Mouse (Mus musculus): ENCODE data around the gene Brca2.

Gene Brca2

DNA sequence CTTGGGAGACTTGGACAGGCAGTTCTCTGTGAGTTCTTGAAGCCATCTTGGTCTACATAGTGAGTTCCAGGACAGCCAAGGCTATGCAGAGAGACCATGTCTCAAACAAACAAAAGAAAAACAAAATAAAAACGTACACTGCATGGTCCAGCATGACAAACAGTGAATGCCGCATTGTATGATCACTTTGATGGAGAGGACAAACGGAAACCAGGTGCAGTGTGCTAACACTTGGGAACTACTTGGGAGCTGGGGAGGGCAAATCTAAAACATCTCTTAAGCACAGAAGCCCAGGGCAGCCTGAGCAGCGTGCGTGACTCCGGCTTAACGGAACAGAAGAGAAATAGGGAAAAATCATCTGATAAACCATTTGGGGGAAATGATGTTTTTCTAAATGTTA lies 74.7 kb downstream of the Brca2 start, which contains the start of gene N4bp2l1:
Gene N4bp2l1, minus strand, starts transcription at position 101 of the 400 bp plus-strand sequence.
- DNase-seq (ENCODE audit: inconsistent age in 2 of 2, low spot score in 1 of 2) = no peak

DNA sequence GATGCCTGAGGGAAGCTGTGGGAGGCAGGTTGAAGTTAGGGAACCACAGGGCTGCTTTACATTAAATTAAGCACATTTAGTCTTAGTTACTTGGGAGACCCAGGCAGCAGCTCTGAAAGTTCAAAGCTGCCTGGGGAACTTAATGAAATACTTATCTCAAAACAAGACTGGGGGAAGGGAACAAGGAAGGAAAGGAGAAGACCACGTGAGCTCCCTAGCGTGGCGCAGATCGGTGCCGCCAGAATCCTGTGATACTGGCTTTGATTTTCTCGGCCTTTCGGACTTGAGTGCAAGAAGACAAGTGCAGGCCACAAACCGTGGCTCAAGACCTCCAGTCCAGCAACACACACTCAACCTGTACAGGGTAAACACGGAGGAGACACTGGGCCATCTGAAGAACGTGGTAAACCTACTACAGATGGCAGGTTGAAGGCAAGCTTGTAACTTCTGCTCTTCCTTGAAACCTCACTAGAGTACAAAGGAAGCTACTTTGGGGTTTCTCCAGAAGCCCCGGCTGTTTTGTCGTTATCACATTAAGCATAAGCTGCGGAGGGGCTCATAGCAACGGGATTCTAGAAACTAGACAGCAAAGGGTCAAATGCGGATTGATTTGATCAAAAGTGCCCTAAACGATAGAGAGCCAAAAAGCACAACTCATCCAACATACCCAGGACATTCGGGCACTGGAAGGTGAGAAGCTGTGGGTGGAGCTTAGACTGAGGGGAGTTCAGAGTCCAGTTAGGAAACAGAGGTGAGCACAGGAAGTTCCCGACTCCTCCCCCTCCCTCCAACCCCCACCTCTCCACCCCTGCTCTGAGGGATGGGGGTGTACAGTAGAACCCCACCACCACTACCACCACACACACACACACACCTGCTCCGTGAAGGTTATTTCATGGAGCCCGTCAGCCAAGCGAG lies 76.0 kb downstream of the Brca2 start:
- no peak for DNase-seq (ENCODE audit: inconsistent age in 2 of 2, low spot score in 1 of 2)

DNA sequence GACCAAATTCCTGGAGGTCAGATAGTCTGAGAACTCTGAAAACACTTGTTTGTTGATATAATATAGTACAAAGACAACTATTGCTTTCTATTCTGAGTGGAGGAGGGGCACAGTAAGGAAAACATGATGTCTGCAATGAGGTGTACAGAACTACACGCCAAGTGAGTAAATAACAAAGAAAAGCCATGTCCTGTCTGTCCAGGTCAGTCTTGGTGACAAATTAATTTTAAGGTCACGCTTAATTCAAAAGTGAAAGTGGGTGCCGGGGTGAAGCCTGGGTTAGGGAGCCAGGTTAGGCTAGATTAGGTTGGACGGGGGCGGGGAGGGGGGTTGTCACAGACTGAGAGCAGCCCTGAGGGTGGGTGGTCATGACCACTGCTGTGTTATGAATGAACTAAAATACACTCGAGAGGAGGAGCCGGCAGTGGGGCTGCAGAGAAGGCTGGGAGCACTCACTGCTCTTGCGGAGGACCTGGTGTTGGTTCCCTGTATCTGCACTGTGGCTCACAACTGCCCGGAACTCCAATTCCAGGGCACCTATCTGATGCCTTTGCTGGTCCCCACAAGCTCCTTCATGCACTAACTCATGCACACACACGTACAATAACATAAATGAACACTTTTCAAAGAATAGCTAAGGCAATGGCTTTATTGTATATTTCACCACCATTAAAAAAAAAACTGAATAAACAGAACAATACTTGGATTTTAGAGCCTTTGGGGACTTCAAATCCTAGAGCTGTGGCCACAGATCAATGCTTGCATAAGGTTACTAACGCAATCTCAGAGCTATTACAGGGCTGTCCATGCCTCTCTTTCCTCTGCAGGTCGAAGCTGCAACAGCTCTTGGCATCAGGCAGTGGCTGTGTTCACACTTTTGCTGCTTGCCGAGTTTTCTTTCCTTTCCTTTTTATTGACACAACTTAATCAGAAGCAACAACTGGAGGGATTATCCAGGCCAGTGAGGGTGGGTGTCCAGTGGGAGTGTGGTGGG lies 77.2 kb downstream of the Brca2 start:
- peak in 1 of 2 experiments; percentile 59 for DNase-seq (ENCODE audit: inconsistent age in 2 of 2, low spot score in 1 of 2)

DNA sequence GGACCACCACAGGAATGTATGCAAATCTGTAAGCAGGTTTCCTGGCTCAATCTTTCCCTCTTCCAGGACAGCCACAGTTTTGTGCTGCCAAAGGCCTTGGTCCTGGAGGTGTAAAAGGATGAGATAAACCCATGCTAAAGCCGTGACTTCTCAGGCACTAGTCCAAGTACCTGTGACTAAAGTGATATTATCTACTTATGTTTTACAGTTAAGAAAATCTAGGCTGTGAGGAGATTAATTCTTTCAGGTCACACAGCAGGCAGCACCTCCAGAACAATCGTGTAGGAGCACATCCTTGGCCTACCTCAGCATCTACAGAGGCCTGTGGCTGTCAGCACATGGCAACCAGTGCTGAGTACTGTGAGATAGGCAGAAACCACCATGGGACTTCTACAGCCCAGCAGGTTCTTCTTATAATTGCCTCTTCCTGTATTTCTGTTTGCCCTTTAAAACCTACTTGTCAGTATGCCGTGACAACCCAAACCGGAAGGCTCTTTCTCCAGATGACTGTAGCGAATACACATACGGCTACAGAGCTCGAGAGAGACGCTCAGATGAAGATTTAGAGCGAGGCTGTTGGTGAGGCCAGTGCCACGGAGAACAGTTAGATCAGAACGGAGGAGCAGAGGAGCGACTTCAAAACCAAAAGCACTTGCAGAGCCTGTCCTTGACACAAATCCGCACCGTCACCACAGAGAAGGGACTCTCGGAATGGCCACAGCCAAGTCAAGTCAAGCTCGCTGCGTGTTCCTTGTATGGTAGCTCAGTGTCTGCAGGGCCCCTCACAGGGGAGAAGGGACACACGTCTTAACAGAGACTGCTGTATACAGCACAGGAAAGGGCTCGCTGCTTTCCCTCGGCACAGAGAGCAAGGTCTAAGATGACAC lies 78.4 kb downstream of the Brca2 start:
- DNase-seq (ENCODE audit: inconsistent age in 2 of 2, low spot score in 1 of 2) = peak; percentile 83 to 92

DNA sequence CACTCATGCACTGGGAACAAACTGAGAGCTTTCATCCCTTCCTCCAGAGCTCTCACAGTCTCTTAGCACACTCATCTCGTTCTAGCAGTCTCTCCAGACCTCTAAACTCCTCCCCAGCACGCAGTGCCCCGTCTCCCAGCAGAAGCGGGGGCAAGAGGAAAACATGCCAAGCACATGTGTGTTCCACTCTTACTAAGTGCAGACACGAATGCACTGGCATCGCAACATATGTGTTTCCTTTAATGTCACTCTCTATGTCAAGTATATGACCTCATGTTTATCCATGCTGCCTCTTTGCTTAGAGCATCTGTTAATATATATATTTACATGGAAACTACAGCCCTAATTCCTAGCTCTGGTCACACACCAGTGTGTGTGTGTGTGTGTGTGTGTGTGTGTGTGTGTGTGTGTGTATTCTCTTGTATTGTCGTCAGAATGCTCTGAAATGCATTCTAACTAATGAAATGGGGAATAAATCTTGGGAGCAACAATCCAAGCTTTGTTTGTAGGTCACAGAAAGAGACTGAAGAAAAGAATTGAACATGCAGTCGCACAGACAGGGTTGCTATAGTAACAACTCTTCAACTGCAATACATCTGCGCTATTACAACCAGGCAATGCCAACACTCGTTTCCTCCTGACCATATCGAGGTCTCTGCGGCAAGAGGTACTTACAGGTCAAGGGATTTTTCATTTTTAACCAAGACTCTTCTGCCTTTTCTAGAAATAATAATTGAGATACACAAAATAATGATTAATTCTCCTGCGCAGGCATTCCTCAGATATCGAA lies 79.2 kb downstream of the Brca2 start:
- DNase-seq (ENCODE audit: inconsistent age in 2 of 2, low spot score in 1 of 2) = no peak

DNA sequence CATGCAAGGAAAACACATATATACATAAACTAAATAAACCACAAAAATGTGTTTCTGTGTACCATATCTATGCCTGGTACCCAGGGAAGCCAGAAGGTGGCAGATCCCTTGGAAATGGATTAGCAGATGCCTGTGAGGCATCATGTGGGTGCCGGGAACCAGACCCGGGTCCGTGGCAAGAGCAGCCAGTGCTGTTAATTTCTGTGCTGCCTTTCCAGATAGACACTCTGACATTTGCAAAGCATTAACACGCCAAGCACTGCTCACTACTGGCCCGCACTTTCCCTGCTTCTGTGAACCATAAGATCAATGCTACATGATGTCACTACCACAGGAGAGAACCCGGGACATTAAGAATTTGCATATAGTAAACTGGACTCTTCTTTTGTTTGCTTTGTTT lies 83.7 kb downstream of the Brca2 start:
- no peak for DNase-seq (ENCODE audit: inconsistent age in 2 of 2, low spot score in 1 of 2)

DNA sequence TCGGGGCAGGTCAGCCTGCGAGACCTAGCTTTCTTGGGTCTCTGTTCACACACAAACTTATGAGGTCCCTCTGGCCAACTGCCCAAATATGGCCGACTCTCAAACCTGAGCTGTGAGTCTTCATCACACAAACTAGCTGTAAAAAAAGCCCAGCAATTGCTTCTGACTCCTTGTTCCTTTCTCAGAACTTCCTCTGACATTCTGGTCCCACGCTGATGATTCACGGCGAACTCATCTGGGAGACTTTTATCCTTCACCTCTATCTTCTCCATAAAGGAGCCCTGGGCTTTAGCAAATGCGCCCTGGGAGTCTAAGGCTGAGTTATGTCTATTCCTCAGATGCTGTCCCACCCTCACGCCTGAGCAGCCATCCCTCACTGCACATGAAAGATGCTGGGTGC lies 85.2 kb downstream of the Brca2 start:
- DNase-seq (ENCODE audit: inconsistent age in 2 of 2, low spot score in 1 of 2) = peak in 1 of 2 experiments; percentile 62

DNA sequence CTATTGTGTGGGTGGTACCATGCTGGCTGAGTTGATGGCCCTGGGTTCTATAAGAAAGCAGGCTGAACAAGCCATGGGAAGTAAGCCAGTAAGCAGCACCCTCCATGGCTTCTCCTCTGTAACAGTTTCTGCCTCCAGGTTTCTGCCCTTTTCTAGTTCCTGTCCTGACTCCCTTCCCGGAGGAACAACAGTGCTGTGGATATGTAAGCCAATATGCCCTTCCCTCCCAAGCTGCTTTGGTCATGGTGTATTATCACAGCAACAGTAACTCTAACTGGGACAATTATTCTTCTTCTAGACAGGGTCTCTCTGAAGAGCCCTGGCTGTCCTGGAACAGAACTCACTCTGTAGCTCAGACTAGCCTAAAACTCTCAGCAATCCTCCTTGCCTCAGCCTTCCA lies 88.7 kb downstream of the Brca2 start:
- DNase-seq (ENCODE audit: inconsistent age in 2 of 2, low spot score in 1 of 2) = no peak

DNA sequence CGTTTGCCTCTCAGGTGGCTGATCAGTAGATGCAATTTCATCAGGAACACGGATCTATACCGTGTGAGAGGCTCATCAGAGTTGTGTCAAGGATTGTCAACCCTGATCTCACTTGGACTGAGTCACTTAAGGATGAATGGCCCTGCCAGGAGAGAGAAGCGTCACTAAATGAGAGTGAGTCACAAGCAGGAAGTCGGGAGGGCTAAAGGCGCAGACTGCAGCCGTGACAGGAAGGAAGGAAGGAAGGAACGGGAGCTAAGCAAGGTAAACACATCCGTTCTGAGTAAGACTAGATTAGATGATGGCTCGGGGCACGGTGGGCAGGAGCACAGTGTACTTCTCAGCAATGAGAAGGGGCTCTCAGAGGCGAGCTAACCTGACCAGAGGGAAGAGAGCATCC lies 89.3 kb downstream of the Brca2 start:
- peak; percentile 62 to 87 for DNase-seq (ENCODE audit: inconsistent age in 2 of 2, low spot score in 1 of 2)

DNA sequence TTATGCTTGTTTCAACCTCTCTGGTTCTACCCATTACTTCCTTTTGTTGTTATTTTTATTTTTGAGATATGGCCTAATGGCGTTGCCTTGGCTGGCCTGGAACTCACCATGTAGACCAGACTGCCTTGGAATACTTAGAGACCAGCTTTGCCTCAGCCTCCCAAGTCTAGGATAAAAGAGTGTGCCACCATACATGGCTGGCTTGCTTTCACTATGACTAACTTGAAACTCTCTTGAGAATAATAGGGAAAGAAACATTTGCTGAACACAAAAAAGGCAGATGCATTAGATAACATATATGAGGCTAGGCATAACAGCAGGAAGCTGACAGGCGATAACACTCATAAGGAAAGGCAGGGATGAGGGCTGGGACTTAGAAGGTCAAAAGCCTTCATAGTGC lies 91.6 kb downstream of the Brca2 start:
- no peak for DNase-seq (ENCODE audit: inconsistent age in 2 of 2, low spot score in 1 of 2)

DNA sequence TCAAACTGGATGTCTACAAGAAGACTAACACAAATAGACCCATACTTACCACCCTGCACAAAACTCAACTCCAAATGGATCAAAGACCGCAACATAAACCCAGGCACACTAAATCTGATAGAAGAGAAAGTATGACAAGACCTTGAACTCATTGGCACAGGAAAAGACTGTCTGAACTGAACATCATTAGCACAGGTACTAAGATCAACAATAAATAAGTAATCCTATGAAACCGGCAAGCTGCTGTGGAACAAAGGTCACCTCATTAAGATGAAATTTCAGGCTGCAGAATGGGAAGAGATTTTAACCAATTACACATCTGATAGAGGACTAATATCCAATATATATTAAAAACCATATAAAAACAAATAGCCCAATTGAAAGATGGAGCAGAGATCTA lies 93.8 kb downstream of the Brca2 start:
- no peak for DNase-seq (ENCODE audit: inconsistent age in 2 of 2, low spot score in 1 of 2)

DNA sequence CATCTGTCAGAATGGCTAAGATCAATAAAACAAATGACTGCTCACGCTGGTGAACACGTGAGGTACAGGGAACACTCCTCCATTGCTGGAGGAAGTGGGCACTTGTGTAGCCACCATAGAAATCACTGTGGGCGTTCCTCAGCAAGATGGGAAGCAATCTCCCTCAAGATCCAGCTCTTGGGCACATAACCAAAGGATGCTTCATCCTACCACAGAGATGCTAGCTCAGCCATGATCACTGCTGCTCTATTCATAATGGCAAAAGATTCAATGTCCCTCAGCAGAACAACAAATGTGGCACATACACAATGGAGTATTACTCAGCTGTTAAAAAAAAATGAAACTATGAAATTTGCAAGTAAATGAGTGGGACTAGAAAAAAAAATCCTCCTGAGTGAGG lies 94.3 kb downstream of the Brca2 start:
- no peak for DNase-seq (ENCODE audit: inconsistent age in 2 of 2, low spot score in 1 of 2)

DNA sequence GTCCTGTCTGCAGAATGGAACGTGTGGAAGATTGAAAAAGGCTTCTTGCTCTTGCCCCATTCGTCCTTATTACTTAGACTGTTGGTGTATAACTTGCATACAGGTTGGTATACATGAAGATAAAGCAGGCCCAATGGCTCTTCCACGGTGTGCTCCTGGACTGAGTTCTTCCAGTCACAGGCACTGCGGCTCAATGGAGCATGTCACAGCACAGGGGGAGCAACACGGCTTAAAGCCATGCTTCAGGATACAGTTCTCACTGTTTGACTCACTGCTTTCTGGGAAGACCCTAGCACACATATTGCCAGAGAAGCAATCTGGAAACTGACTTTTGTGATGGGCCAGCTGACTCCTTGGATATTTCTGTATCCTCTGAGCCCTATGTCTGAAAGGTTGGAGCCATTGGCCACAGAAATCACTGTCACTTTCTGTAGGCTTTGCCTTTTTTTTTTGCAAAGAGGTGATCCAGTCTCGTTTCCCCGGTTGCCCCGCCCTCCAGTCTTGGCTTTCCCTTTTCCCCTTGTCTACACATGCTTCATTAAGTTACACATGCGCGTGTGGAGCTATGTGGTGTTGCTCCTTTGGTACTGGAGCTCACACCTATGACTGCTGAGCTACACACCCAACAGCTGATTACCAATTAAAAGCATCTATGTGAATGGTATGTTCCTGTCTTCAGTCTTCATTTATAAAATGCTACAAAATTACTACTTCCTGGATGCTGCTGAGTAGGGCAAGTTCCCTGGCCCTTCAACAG lies 96.3 kb downstream of the Brca2 start:
- no peak for DNase-seq (ENCODE audit: inconsistent age in 2 of 2, low spot score in 1 of 2)
